Mouse (Mus musculus): Measurements from ENCODE around the gene Peak1.

- TF ChIP-seq POLR2A (IDR thresholded peaks at IDR 0.05; ENCODE audit: low read depth, low read length): no peak
- no peak for TF ChIP-seq CTCF (IDR thresholded peaks at IDR 0.05; ENCODE audit: borderline replicate concordance, insufficient read depth, low read length)
Measured at GRCm38 (mm10) chr9:56325725-56326124, 92.1 kb downstream of the Peak1 start.

All from embryonic fibroblast, embryonic 13.5 days (primary cell).